In the genomic region with DNA sequence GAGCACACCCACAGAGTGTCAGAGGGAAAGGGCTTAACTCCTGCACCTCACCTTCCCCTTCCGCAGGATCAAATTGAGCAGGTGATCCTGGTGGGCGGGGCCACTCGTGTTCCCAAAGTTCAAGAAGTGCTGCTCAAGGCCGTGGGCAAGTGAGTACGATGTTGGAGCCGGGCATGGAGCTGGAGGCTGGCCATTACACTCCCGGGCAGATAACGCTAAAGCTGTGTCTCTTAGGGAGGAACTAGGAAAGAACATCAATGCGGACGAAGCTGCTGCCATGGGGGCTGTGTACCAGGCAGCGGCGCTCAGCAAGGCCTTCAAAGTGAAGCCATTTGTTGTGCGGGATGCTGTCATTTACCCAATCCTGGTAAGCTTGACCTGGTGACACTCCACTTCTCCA, we compare ENCODE assay signal across 16 mouse cellular contexts.
"Had no signal": no experiment of that assay in that cellular context is flagged by ENCODE, and none has a peak within 500 bp of the region (broad histone marks: within the 10 kb centered on the region; RNA-seq: fewer than 3 reads in every experiment).

No protein-coding gene starts in this region.

- H3K27me3 ChIP-seq: liver, embryonic 15.5 days; lung, embryonic 15.5 days; megakaryocyte, embryonic 14.5 days; midbrain, embryonic 13.5 days; midbrain, embryonic 15.5 days; neural tube, embryonic 13.5 days; neural tube, embryonic 15.5 days had no signal

- H3K4me3 ChIP-seq: liver, embryonic 15.5 days; lung, embryonic 15.5 days; megakaryocyte, embryonic 14.5 days; midbrain, embryonic 13.5 days; midbrain, embryonic 15.5 days; neural tube, embryonic 13.5 days; neural tube, embryonic 15.5 days had no signal

- DNase-seq: liver, postnatal 0 days; lung, adult 2 months; lung, postnatal 14 days; lung, postnatal 36 days; right cerebral cortex, postnatal 14 days; thymus, adult 18-20 months; thymus, postnatal 14 days; thymus, postnatal 36 days had no signal

- H3K27ac ChIP-seq: liver, embryonic 15.5 days; lung, embryonic 15.5 days; macrophage; midbrain, embryonic 13.5 days; midbrain, embryonic 15.5 days; neural tube, embryonic 13.5 days; neural tube, embryonic 15.5 days had no signal

- H3K9me3 ChIP-seq: liver, embryonic 15.5 days; lung, embryonic 15.5 days; megakaryocyte, embryonic 14.5 days; midbrain, embryonic 13.5 days; midbrain, embryonic 15.5 days; neural tube, embryonic 13.5 days; neural tube, embryonic 15.5 days had no signal
